Mouse (Mus musculus): Measurements from ENCODE around the gene Dnpep. TPM values are rescaled to one million over a fixed set of nuclear protein-coding genes. Genes with fewer than 3 reads are reported as not detected.

The Dnpep gene
- 87.0 and 87.1 TPM in 2 replicates for polyA plus RNA-seq (2012; rRNA removed)

DNA sequence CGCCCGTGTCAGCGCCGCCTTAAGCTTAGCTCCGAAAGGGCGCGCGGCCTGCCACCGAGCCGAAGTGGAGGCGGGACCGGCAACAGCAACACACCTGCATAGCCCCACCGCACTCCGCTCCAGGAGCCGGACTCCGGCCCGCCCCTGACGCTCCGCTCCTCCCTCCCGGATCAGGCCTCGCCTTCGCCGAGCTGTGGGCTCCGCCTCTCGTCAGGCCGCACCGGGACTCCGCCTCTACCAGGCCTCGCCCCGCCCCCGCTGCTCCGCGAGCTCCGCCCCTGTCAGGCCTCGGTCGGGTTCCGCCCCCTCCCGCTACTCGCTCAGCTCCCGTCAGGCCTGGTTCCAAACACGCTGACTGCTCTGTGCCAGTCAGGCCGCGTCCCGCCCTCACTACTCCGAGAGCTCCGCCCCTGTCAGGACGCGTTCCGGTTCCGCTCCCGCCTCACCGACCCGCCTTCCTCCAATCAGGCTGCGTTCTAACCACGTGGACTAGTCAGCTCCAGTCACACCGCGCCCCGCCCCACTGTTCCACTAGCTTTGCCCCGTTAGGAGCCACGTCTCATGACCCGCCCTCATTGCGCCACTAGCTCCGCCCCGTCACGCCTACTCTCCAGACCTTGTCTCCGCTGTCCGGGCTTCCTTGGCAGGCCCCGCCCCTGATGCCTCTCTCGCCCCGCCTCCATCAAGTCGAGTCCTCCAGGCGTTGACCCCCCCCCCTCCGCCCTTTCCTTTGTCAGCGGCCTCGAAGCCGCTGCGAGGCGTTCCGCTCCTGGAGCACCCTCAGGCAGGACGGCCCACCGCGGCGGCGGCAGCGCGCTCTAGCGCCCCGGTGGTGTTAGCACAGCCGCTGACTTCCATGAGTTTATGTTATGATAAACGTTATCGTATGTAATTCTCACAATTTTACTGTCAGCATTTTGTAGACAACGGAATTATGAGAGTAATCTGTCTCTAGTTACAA, at the start of gene Dnpep:
Gene Dnpep (minus strand): TSS at position 750 of the 961 bp plus-strand sequence.
- H3K27ac ChIP-seq (ENCODE audit: insufficient read depth, low read length), result peak within 1 kb of the TSS; percentile 57; the same call in 1 of the 2 replicates
- H3K4me3 ChIP-seq (replicated peaks; ENCODE audit: insufficient read depth, low read depth, low read length), result peak within 1 kb of the TSS; percentile 80
- TF ChIP-seq POLR2A (IDR thresholded peaks at IDR 0.05; ENCODE audit: borderline replicate concordance, insufficient read depth, low read length), result peak; percentile 51; the same call in 1 of the 2 replicates
- TF ChIP-seq CTCF (IDR thresholded peaks at IDR 0.05; ENCODE audit: borderline replicate concordance, insufficient read depth, low read depth, low read length), result peak; percentile 73
- DNase-seq, result peak; percentile 100
- 1% methylated on average over 91 of the region's 92 CpGs for WGBS
- H3K4me1 ChIP-seq (ENCODE audit: control insufficient read depth, insufficient read depth, low read length), result no peaks in the 10 kb centered on the region
- H3K27me3 ChIP-seq (ENCODE audit: control insufficient read depth, insufficient read depth, low read length), result no peaks in the 10 kb centered on the region

DNA sequence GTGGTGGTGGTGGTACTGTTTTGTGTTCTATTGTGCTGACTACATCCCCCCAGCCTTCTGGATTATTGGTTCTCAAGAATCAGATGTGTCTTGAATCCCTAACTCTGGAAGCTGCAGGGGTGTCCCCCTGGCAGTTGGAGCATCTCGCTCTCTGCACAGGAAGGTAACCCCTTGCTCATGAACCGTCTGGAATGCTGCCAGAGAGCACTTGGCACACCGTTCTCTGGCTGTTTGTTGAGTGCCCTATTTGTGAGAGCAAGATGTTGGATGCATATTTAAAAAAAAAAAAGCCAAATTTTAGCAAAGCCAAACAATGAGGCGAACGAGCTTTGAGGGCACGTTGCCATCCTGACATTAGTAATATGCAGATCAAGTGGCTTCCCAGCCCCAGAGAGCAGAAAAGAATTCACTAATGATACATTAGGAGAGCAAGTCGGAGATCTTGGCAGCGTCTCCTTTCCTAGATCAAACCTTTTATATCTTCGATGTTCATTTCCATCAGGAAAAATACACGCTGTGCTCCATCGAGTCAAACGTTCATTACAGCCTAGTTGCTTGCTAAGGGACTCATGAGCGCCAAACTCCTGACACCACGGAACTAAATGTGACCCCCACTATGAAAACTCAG, 47.8 kb upstream of the Dnpep start:
- H3K27ac ChIP-seq (ENCODE audit: insufficient read depth, low read length), result no peak overlapping the region
- 17% methylated on average over 14 of the region's 14 CpGs for WGBS
- H3K4me1 ChIP-seq (ENCODE audit: control insufficient read depth, insufficient read depth, low read length), result peaks cover 41% of the 10 kb centered on the region
- TF ChIP-seq CTCF (IDR thresholded peaks at IDR 0.05; ENCODE audit: borderline replicate concordance, insufficient read depth, low read depth, low read length), result no peak
- no peak for TF ChIP-seq POLR2A (IDR thresholded peaks at IDR 0.05; ENCODE audit: borderline replicate concordance, insufficient read depth, low read length)
- peak; percentile 72 to 73 for DNase-seq
- no peaks in the 10 kb centered on the region for H3K27me3 ChIP-seq (ENCODE audit: control insufficient read depth, insufficient read depth, low read length)
- no peak overlapping the region for H3K4me3 ChIP-seq (replicated peaks; ENCODE audit: insufficient read depth, low read depth, low read length)

DNA sequence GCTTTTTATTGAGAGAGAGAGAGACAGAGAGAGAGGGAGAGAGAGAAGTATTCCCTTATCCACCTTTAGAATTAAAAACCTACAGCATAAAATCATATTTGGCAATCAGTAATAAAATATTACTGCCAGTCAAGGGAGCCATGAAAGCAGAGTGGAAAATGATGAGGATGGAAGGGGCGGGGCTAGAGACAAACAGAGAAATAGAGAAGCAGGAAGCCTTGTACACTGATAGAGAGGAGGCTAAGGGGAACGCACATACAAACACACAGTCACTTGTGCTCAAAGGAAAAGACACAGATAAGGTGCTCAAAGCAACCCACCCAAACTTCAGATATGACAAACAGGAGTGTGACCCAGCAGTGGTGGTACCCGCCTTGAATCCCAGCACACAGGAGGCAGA, 46.1 kb upstream of the Dnpep start:
- DNase-seq, result no peak
- H3K4me1 ChIP-seq (ENCODE audit: control insufficient read depth, insufficient read depth, low read length), result peaks cover 33% of the 10 kb centered on the region
- TF ChIP-seq POLR2A (IDR thresholded peaks at IDR 0.05; ENCODE audit: borderline replicate concordance, insufficient read depth, low read length), result no peak
- no peak for TF ChIP-seq CTCF (IDR thresholded peaks at IDR 0.05; ENCODE audit: borderline replicate concordance, insufficient read depth, low read depth, low read length)
- 86% methylated on average over 3 of the region's 3 CpGs for WGBS
- H3K4me3 ChIP-seq (replicated peaks; ENCODE audit: insufficient read depth, low read depth, low read length), result no peak overlapping the region
- no peaks in the 10 kb centered on the region for H3K27me3 ChIP-seq (ENCODE audit: control insufficient read depth, insufficient read depth, low read length)
- H3K27ac ChIP-seq (ENCODE audit: insufficient read depth, low read length), result no peak overlapping the region

DNA sequence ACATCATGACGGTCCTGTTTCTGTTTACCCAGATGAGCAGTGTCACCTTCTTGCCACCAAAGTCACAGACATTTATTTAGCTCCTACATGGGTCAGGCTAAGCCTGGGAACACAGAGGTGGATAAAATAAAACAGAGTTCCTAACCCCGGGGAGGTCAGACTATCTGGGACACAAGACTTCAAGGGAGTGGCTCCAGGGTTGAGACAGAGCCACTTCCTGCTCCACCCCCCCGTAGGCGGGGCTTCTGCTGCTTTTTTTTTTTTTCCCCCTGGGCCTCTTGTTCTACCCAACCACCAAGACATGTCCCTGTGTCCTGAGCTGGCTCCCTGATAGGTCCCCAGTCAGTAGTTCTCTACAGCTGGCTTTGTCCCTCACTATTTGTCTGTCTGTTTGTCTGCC, 44.0 kb upstream of the Dnpep start:
- H3K27me3 ChIP-seq (ENCODE audit: control insufficient read depth, insufficient read depth, low read length), result no peaks in the 10 kb centered on the region
- WGBS, result 53% methylated on average over 4 of the region's 4 CpGs
- no peak overlapping the region for H3K27ac ChIP-seq (ENCODE audit: insufficient read depth, low read length)

GRCm38 (mm10) chr1:75361123-75361522, 43.3 kb upstream of the Dnpep start:
- TF ChIP-seq POLR2A (IDR thresholded peaks at IDR 0.05; ENCODE audit: borderline replicate concordance, insufficient read depth, low read length), result no peak
- no peak for TF ChIP-seq CTCF (IDR thresholded peaks at IDR 0.05; ENCODE audit: borderline replicate concordance, insufficient read depth, low read depth, low read length)
- Histone ChIP-seq H3K4me3 (replicated peaks; ENCODE audit: insufficient read depth, low read depth, low read length) (no peak overlapping the region), H3K27me3 (ENCODE audit: control insufficient read depth, insufficient read depth, low read length) (no peaks in the 10 kb centered on the region), H3K4me1 (ENCODE audit: control insufficient read depth, insufficient read depth, low read length) (peaks cover 25% of the 10 kb centered on the region), H3K27ac (ENCODE audit: insufficient read depth, low read length) (no peak overlapping the region)
- DNase-seq, result no peak
- 82% methylated on average over 4 of the region's 4 CpGs for WGBS

More for the DNA sequence above, 44.0 kb upstream of the Dnpep start:
- TF ChIP-seq CTCF (IDR thresholded peaks at IDR 0.05; ENCODE audit: borderline replicate concordance, insufficient read depth, low read depth, low read length) (no peak), POLR2A (IDR thresholded peaks at IDR 0.05; ENCODE audit: borderline replicate concordance, insufficient read depth, low read length) (no peak)
- Histone ChIP-seq H3K4me3 (replicated peaks; ENCODE audit: insufficient read depth, low read depth, low read length) (no peak overlapping the region), H3K4me1 (ENCODE audit: control insufficient read depth, insufficient read depth, low read length) (peaks cover 30% of the 10 kb centered on the region)
- no peak for DNase-seq

GRCm38 (mm10) chr1:75360112-75361031, 42.6 kb upstream of the Dnpep start, which contains the start of gene Des:
Des (plus strand) TSS chr1:75360329.
- Histone ChIP-seq H3K27ac (ENCODE audit: insufficient read depth, low read length) (no peak within 1 kb of the TSS), H3K4me3 (replicated peaks; ENCODE audit: insufficient read depth, low read depth, low read length) (peak within 1 kb of the TSS; percentile 36), H3K4me1 (ENCODE audit: control insufficient read depth, insufficient read depth, low read length) (peaks cover 20% of the 10 kb centered on the region), H3K27me3 (ENCODE audit: control insufficient read depth, insufficient read depth, low read length) (no peaks in the 10 kb centered on the region)
- DNase-seq, result peak in 1 of 2 experiments; percentile 43
- WGBS, result 26% methylated on average over 80 of the region's 80 CpGs
- no peak for TF ChIP-seq CTCF (IDR thresholded peaks at IDR 0.05; ENCODE audit: borderline replicate concordance, insufficient read depth, low read depth, low read length)
- TF ChIP-seq POLR2A (IDR thresholded peaks at IDR 0.05; ENCODE audit: borderline replicate concordance, insufficient read depth, low read length), result no peak

DNA sequence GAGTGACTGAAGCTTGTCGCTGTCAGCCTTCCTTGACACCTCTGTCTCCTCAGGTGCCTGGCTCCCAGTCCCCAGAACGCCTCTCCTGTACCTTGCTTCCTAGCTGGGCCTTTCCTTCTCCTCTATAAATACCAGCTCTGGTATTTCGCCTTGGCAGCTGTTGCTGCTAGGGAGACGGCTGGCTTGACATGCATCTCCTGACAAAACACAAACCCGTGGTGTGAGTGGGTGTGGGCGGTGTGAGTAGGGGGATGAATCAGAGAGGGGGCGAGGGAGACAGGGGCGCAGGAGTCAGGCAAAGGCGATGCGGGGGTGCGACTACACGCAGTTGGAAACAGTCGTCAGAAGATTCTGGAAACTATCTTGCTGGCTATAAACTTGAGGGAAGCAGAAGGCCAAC, 41.6 kb upstream of the Dnpep start:
- TF ChIP-seq CTCF (IDR thresholded peaks at IDR 0.05; ENCODE audit: borderline replicate concordance, insufficient read depth, low read depth, low read length) (no peak), POLR2A (IDR thresholded peaks at IDR 0.05; ENCODE audit: borderline replicate concordance, insufficient read depth, low read length) (no peak)
- H3K27ac ChIP-seq (ENCODE audit: insufficient read depth, low read length), result no peak overlapping the region
- WGBS, result 86% methylated on average over 13 of the region's 13 CpGs
- no peak overlapping the region for H3K4me3 ChIP-seq (replicated peaks; ENCODE audit: insufficient read depth, low read depth, low read length)
- no peaks in the 10 kb centered on the region for H3K27me3 ChIP-seq (ENCODE audit: control insufficient read depth, insufficient read depth, low read length)
- peaks cover 15% of the 10 kb centered on the region for H3K4me1 ChIP-seq (ENCODE audit: control insufficient read depth, insufficient read depth, low read length)
- DNase-seq, result peak in 1 of 2 experiments; percentile 15

Measured in cerebellum, adult 2 months (tissue).